Mouse (Mus musculus): ENCODE measurements at regions not wholly inside any gene's neighbourhood (a gene's known extent, or its start where the extent isn't known, plus 50 kb on each side); places are given as distances from the start of the nearest gene placed in this dataset.

- Histone ChIP-seq H3K9ac (replicated peaks; ENCODE audit: low read depth, low read length) (no peak overlapping the region), H3K4me2 (replicated peaks; ENCODE audit: low read depth, low read length) (no peak overlapping the region), H3K27me3 (ENCODE audit: control insufficient read depth, insufficient read depth, low read length) (no peaks in the 10 kb centered on the region), H3K4me1 (ENCODE audit: control insufficient read depth, insufficient read depth, low read length) (peaks cover 17% of the 10 kb centered on the region; the same call in 1 of the 2 replicates), H3K36me3 (ENCODE audit: control insufficient read depth, insufficient read depth, low read length) (no peaks in the 10 kb centered on the region), H3K27ac (ENCODE audit: low read length) (no peak overlapping the region), H3K4me3 (ENCODE audit: low read depth, low read length) (no peak overlapping the region), H3K9me3 (ENCODE audit: control insufficient read depth, low read depth, low read length) (no peaks in the 10 kb centered on the region)
- ATAC-seq (ENCODE audit: insufficient number of reproducible peaks, insufficient read depth, low FRiP score, low read depth), result no peak
- WGBS, result 36% methylated on average over 1 of the region's 1 CpGs
These were observed 119.7 kb downstream of the Cd83 start for GRCm38 (mm10) chr13:43904291-43904690.

- WGBS, result 81% methylated on average over 7 of the region's 7 CpGs
- ATAC-seq (ENCODE audit: insufficient number of reproducible peaks, insufficient read depth, low FRiP score, low read depth), result no peak
These were observed 121.7 kb downstream of the Cd83 start for GRCm38 (mm10) chr13:43906241-43906640.

GRCm38 (mm10) chr13:43907425-43907824, 122.8 kb downstream of the Cd83 start:
- no peaks in the 10 kb centered on the region for H3K36me3 ChIP-seq (ENCODE audit: control insufficient read depth, insufficient read depth, low read length)
- peaks cover 17% of the 10 kb centered on the region; the same call in 1 of the 2 replicates for H3K4me1 ChIP-seq (ENCODE audit: control insufficient read depth, insufficient read depth, low read length)
- H3K4me3 ChIP-seq (ENCODE audit: low read depth, low read length), result no peak overlapping the region
- H3K9ac ChIP-seq (replicated peaks; ENCODE audit: low read depth, low read length), result no peak overlapping the region
- no peak overlapping the region for H3K4me2 ChIP-seq (replicated peaks; ENCODE audit: low read depth, low read length)
- no peak overlapping the region for H3K27ac ChIP-seq (ENCODE audit: low read length)
- WGBS, result 34% methylated on average over 8 of the region's 8 CpGs
- no peak for ATAC-seq (ENCODE audit: insufficient number of reproducible peaks, insufficient read depth, low FRiP score, low read depth)
- no peaks in the 10 kb centered on the region for H3K27me3 ChIP-seq (ENCODE audit: control insufficient read depth, insufficient read depth, low read length)
- H3K9me3 ChIP-seq (ENCODE audit: control insufficient read depth, low read depth, low read length), result no peaks in the 10 kb centered on the region

More at GRCm38 (mm10) chr13:43906241-43906640, 121.7 kb downstream of the Cd83 start:
- Histone ChIP-seq H3K9me3 (ENCODE audit: control insufficient read depth, low read depth, low read length) (no peaks in the 10 kb centered on the region), H3K4me1 (ENCODE audit: control insufficient read depth, insufficient read depth, low read length) (peaks cover 17% of the 10 kb centered on the region; the same call in 1 of the 2 replicates), H3K27ac (ENCODE audit: low read length) (no peak overlapping the region), H3K9ac (replicated peaks; ENCODE audit: low read depth, low read length) (no peak overlapping the region), H3K4me3 (ENCODE audit: low read depth, low read length) (no peak overlapping the region), H3K36me3 (ENCODE audit: control insufficient read depth, insufficient read depth, low read length) (no peaks in the 10 kb centered on the region), H3K27me3 (ENCODE audit: control insufficient read depth, insufficient read depth, low read length) (no peaks in the 10 kb centered on the region), H3K4me2 (replicated peaks; ENCODE audit: low read depth, low read length) (no peak overlapping the region)

GRCm38 (mm10) chr13:43908041-43908644, 123.6 kb downstream of the Cd83 start:
- no peak overlapping the region for H3K9ac ChIP-seq (replicated peaks; ENCODE audit: low read depth, low read length)
- H3K27ac ChIP-seq (ENCODE audit: low read length), result no peak overlapping the region
- peaks cover 17% of the 10 kb centered on the region; the same call in 1 of the 2 replicates for H3K4me1 ChIP-seq (ENCODE audit: control insufficient read depth, insufficient read depth, low read length)
- H3K4me3 ChIP-seq (ENCODE audit: low read depth, low read length), result no peak overlapping the region
- ATAC-seq (ENCODE audit: insufficient number of reproducible peaks, insufficient read depth, low FRiP score, low read depth), result no peak
- no peaks in the 10 kb centered on the region for H3K9me3 ChIP-seq (ENCODE audit: control insufficient read depth, low read depth, low read length)
- H3K4me2 ChIP-seq (replicated peaks; ENCODE audit: low read depth, low read length), result no peak overlapping the region
- H3K27me3 ChIP-seq (ENCODE audit: control insufficient read depth, insufficient read depth, low read length), result no peaks in the 10 kb centered on the region
- H3K36me3 ChIP-seq (ENCODE audit: control insufficient read depth, insufficient read depth, low read length), result no peaks in the 10 kb centered on the region
- 29% methylated on average over 16 of the region's 16 CpGs for WGBS

GRCm38 (mm10) chr13:43909933-43910332, 125.4 kb downstream of the Cd83 start:
- 47% methylated on average over 7 of the region's 7 CpGs for WGBS
- peaks cover 17% of the 10 kb centered on the region; the same call in 1 of the 2 replicates for H3K4me1 ChIP-seq (ENCODE audit: control insufficient read depth, insufficient read depth, low read length)
- no peaks in the 10 kb centered on the region; the same call in 1 of the 2 replicates for H3K9me3 ChIP-seq (ENCODE audit: control insufficient read depth, low read depth, low read length)
- H3K4me2 ChIP-seq (replicated peaks; ENCODE audit: low read depth, low read length), result no peak overlapping the region
- H3K36me3 ChIP-seq (ENCODE audit: control insufficient read depth, insufficient read depth, low read length), result no peaks in the 10 kb centered on the region
- no peaks in the 10 kb centered on the region for H3K27me3 ChIP-seq (ENCODE audit: control insufficient read depth, insufficient read depth, low read length)
- H3K4me3 ChIP-seq (ENCODE audit: low read depth, low read length), result no peak overlapping the region
- no peak for ATAC-seq (ENCODE audit: insufficient number of reproducible peaks, insufficient read depth, low FRiP score, low read depth)
- no peak overlapping the region for H3K9ac ChIP-seq (replicated peaks; ENCODE audit: low read depth, low read length)
- no peak overlapping the region for H3K27ac ChIP-seq (ENCODE audit: low read length)

- Histone ChIP-seq H3K4me3 (ENCODE audit: low read depth, low read length) (no peak overlapping the region), H3K27me3 (ENCODE audit: control insufficient read depth, insufficient read depth, low read length) (no peaks in the 10 kb centered on the region), H3K4me1 (ENCODE audit: control insufficient read depth, insufficient read depth, low read length) (peaks cover 4% of the 10 kb centered on the region; the same call in 1 of the 2 replicates), H3K4me2 (replicated peaks; ENCODE audit: low read depth, low read length) (no peak overlapping the region), H3K9ac (replicated peaks; ENCODE audit: low read depth, low read length) (no peak overlapping the region), H3K27ac (ENCODE audit: low read length) (no peak overlapping the region), H3K9me3 (ENCODE audit: control insufficient read depth, low read depth, low read length) (peaks cover 2% of the 10 kb centered on the region; the same call in 1 of the 2 replicates), H3K36me3 (ENCODE audit: control insufficient read depth, insufficient read depth, low read length) (no peaks in the 10 kb centered on the region)
- 27% methylated on average over 7 of the region's 7 CpGs for WGBS
- ATAC-seq (ENCODE audit: insufficient number of reproducible peaks, insufficient read depth, low FRiP score, low read depth), result no peak
These were observed 128.9 kb downstream of the Cd83 start for GRCm38 (mm10) chr13:43913476-43913875.

- no peak overlapping the region for H3K9ac ChIP-seq (replicated peaks; ENCODE audit: low read depth, low read length)
- no peaks in the 10 kb centered on the region for H3K4me1 ChIP-seq (ENCODE audit: control insufficient read depth, insufficient read depth, low read length)
- no peak overlapping the region for H3K4me2 ChIP-seq (replicated peaks; ENCODE audit: low read depth, low read length)
- ATAC-seq (ENCODE audit: insufficient number of reproducible peaks, insufficient read depth, low FRiP score, low read depth), result no peak
- H3K27ac ChIP-seq (ENCODE audit: low read length), result no peak overlapping the region
- 81% methylated on average over 5 of the region's 5 CpGs for WGBS
- H3K4me3 ChIP-seq (ENCODE audit: low read depth, low read length), result no peak overlapping the region
- peaks cover 2% of the 10 kb centered on the region; the same call in 1 of the 2 replicates for H3K9me3 ChIP-seq (ENCODE audit: control insufficient read depth, low read depth, low read length)
- no peaks in the 10 kb centered on the region for H3K27me3 ChIP-seq (ENCODE audit: control insufficient read depth, insufficient read depth, low read length)
- no peaks in the 10 kb centered on the region for H3K36me3 ChIP-seq (ENCODE audit: control insufficient read depth, insufficient read depth, low read length)
These were observed 135.3 kb downstream of the Cd83 start for GRCm38 (mm10) chr13:43919781-43920420.

GRCm38 (mm10) chr13:43930081-43930981, 145.8 kb downstream of the Cd83 start:
- H3K27me3 ChIP-seq (ENCODE audit: control insufficient read depth, insufficient read depth, low read length), result no peaks in the 10 kb centered on the region
- H3K4me3 ChIP-seq (ENCODE audit: low read depth, low read length), result no peak overlapping the region
- no peaks in the 10 kb centered on the region for H3K4me1 ChIP-seq (ENCODE audit: control insufficient read depth, insufficient read depth, low read length)
- no peak overlapping the region for H3K9ac ChIP-seq (replicated peaks; ENCODE audit: low read depth, low read length)
- no peak overlapping the region for H3K27ac ChIP-seq (ENCODE audit: low read length)
- no peak overlapping the region for H3K4me2 ChIP-seq (replicated peaks; ENCODE audit: low read depth, low read length)
- 77% methylated on average over 19 of the region's 19 CpGs for WGBS
- H3K9me3 ChIP-seq (ENCODE audit: control insufficient read depth, low read depth, low read length), result no peaks in the 10 kb centered on the region; the same call in 1 of the 2 replicates
- ATAC-seq (ENCODE audit: insufficient number of reproducible peaks, insufficient read depth, low FRiP score, low read depth), result no peak
- H3K36me3 ChIP-seq (ENCODE audit: control insufficient read depth, insufficient read depth, low read length), result no peaks in the 10 kb centered on the region

Data from stomach, embryonic 14.5 days (tissue).